Mouse (Mus musculus) lung, adult 18-20 months (tissue): Measurements from ENCODE around the gene Dglucy.
A peak's percentile ranks its signal among the peaks of the same experiment; 100 is the strongest.

Source experiments
- DNase-seq, 2 experiments: peaks; one replicate each; pipeline ENCODE4 v3.0.0; 2022; ENCODE audit warnings: mixed read lengths in 2 of 2

Dglucy gene

DNA sequence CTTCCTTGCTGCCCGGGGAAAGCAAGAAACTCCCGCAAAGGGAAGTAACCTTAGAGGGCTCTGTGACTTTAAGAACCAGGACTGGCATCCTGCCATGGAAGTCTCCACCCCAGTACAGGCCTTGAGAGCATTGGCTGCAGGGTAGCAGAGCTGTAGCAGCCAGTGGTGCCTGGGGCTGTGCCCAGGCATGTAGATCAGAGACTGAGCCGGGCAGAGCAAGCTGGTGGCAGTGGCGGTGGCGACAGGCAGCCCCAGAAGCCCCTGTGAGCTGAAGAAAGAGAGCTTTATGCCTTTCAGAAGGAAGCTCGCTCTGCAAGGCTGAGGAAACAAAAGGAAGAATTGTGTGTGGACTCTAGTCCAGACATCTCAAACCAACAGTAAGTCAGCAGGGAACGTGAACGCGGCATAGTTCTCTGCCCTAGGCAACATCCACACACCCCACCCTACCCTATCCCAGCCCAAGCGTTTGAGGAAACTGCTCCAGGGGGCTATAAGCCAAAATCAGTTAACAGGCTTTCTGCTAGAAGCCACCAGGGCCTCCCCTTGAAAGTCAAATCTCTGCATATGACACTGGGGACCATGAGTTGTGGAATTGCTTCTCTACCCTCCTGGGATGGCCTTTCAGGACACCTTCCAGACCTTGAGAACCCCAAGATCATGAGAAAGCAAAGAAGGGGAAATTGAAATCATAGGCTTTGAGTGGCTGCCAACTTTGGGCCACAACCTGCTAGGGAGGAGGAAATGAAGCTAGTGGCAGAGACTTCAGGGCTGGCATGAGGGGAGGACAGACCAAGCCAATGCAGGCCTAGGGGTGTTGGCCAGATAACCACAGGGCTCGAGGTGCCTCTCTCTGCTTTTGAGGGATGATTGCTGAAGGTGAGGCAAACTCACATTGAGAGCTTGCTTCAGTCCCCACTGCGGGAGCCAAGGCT lies at the start of gene Dglucy:
Gene Dglucy, plus strand, starts transcription at position 124 of the 932 bp plus-strand sequence.
- peak; percentile 92 to 95 for DNase-seq

DNA sequence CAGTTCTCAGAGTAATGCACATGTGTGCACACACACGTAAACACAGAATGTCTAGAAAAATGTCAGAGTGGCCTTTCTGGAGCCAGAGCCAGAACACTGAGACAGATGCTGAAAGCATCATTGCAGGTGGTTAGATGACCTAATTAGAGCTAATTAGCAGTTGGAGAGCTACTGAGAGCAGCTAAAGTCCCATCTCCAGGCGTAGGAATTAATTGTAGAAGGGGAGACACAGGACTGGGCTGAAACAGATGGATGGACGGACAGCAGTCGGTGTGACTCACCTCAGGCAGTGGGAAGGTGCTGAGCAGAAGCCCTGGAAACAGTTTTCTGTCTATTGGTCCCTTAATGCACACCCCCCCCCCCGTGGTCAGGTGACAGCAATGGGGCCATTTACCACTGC lies 43.7 kb upstream of the Dglucy start:
- DNase-seq: no peak

DNA sequence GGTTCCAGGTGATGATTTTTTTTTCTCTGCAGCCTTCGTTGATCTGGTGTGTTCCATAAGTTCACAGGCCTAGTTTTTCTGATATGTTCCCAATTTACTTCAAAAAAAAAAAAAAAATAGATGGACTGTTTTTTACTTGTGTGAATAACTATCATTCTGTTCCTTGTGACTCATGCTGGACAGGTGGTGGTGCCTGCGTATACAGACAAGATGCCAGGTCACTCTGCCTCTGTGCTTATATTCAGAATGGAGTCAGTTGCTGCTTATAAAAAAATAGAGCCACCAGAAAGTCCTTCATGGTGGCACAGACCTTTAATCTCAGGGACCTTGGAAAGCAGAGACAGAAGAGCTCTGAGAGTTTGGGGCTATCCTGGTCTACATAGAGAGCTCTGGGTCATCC lies 43.3 kb upstream of the Dglucy start:
- no peak for DNase-seq

DNA sequence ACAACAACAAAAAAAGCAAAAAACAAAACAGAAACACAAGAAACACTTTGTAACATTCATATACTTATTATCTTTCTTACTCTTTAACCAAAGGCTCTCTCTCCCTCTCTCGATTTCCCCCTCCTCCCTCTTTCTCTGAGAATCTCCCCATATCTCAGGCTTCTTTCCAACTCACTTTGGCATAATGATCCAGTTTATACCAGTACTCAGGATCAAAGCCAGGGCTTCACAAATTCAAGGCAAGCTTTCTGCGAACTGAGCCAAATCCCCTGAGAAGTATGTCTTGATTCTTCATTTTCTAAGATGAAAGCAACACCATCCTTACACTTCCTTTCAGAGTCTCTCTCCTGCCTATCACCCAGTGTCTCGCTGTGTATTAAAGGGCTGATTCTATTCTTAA lies 40.4 kb upstream of the Dglucy start:
- DNase-seq: no peak

DNA sequence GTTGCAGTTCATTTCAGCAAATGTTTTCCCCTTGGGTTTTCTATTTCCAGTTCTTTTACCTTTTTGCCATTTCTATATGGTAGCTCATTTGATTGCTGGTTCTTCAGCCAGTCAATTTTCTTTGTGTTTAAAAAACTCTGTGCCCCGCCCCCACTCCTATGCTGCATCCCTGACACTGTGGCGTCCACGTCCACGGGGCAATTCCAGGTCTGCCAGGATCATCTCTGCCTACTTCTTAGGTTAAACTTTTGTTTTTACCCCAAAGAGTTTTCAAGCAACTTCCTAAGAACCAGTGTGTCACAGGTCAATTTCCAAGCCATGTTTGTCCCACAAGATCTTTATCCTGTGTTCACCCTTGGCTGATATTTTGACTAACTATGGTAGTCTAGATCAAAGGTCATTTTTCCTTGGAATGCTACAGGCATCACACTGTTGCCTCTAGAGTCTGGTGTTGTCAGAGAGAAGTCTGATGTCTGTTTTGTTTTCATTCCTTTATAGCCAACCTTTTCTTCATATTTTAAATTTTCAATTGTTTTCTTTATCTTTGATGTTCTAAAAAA lies 39.8 kb upstream of the Dglucy start:
- DNase-seq: no peak

DNA sequence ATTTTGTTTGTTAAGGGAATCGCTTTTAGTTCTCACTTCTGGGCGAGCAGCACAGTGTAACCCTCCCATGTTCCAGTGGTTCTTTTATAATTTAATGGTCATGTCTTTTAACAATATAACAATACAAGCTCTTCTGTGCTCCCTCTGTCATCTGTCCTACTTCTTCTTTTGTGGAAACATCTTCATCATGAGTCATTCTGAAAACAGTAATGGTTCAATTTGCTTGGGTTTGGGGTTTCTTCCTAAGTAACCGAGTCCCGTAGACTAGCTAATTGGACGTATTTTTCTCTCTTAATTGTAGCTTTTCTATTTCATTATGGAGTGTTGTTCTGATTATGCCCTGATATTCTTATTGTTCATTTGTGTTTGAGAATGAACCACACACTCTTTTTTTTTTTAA lies 38.5 kb upstream of the Dglucy start:
- DNase-seq: no peak

DNA sequence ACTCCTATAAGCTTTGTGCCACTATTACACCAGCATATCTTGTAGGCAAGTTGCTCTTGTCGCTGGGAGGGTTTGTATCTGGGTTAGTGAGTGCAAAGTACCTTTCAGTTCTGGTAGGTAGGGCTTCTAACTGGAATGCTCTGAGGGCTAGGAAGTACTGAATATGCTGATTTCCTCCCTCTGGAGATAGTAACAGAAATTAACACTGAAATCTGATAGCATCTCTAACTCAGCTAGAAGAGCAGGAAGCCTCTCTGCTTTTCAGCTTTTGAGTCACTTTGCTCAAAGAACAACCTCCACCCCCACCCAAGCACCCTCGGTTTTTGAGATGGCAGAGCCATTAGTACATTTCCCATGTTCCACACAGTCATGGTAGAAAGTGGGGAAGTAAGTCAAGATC lies 36.4 kb upstream of the Dglucy start:
- DNase-seq: no peak

DNA sequence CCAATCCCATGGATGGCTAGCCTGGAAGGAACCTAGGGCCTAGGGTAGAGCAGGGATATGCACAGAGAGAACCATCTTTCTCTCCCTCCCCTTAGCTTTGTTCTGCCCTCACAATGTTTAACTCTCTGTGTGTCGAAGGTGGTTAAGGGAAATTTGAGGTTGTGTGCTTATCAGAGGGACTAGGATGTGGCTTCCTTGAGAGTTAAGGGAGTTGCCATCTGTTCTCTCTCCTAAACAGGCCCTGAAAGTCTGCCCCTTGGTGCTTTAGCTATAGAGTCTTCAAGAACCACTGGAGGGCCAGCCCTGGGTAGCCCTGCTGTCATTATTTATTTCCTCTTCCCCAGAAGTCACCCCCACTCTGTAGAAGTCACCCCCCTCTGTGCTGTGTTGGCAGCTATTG lies 25.9 kb upstream of the Dglucy start:
- no peak for DNase-seq

DNA sequence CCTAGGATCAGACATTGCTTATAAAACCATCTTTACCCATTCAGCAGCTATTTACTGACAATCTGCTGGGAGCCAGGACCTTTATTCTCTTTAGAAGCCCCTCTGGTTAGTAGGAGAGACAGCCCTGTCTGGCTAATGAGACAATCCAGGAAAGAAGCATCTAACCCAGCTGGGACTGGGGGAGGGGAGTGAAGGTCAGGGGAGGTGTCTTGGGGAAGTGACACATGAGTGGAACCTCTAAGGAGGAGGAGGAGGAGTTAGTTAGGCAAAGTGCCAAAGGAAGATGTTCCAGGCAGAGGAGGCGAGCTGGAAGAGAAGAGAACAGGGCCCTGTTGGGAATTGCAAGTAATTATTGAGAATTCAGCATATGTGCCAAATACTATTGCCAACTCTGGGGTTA lies 25.1 kb upstream of the Dglucy start:
- no peak for DNase-seq

DNA sequence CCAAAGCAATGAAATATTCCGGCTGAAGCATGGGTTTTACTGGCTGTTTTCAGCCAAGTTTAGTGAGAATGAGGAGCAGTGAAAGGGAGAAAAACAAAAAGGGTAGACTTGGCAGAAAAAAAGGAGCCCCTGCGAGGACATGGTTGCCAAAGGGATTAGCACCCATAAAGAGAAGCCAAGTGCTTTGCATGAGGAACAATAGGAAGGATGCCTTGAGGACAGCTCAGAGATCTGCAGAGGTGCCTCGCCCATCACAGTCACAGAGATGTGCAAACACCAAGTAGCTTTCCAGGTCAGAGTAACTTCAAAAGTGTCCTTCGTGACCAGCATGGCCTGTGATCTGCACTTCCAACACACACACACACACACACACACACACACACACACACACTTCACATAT lies 21.4 kb upstream of the Dglucy start:
- DNase-seq: no peak

DNA sequence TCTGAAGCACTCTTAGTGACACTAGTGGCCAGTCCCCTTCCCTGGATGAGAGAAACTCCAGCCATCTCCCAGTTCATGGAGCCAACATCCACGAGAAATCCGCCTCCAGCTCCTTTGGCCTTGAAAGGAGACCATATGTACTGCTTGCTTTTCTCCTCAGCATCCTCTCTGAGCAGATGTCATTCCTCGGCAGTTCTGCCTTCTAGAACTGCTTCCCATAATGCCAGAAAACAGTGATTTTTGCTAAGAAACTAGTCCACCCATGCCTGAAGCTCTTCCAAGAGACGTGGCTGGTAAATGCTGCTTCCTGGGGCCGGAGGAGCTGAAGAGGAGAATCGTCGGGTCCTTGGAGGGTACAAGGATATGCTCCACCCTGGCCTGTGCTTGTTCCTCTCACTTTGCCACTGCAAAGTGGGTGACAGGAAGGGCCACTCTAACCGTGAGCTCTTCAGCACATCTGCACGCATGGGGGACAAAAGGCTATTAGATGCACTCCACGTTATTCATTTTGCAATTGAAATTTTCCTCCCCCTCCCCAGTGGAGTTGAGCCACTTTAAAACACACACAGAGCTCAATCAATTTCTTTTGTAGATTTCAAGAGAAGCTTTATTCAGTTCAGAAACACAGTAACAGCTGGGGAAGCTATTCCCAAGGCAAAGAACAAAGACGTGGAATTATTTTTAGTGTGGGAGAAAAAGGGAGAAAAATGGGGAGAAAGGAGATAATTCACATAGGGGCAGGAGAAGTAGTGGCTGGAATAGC lies 16.0 kb upstream of the Dglucy start:
- no peak for DNase-seq

DNA sequence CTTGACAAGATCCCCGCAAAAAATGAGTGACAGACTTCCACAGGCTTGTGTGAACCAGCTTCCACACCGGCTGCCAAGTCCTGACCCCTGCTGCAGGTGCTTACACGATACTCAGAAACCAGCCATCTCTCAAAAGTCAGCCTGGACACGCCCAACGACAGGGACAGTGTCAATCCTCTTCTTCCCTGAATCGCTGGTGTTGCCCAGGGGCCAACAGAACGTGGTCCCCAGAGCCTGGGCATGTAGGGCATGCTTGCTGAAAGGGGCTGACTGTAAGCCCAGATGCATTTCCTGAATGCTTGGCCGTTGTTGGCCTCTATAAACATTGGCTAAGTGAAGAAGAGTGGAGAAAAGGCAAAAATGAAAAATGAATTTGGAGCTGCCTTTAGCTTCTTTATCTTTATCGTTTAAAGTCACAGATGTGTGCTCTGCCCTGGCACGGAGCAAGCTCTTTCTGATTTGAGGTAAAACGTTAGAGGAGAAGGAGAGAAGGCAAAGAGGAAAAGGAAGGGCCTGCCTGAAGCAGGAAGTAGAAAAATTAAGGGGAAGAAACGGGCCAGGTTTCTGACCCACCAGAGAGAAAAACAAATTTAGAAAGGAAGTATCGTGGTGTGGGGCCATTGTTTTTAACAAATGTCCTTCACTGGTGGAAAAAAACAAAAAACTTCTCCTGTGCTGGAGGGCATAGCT lies 14.4 kb upstream of the Dglucy start:
- no peak for DNase-seq

DNA sequence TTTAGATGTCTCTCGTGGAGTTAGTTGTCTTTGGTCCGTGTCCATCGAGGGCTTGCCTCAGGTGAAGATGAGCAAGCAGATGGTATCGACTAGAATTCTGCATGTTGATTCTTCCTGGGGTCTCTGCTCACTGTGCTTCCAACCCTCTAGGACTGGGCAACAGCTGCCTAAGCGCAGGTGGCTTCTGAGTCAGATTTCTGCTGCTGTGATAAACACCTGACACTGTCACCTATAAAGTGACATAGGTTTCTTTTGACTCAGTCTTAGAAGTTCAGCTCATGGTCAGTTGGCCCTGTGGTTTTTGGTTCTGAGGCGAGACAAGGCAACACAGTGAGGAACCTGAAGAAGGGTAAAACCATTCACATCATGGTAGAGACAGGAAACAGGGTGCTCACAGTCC lies 9.0 kb upstream of the Dglucy start:
- no peak for DNase-seq

DNA sequence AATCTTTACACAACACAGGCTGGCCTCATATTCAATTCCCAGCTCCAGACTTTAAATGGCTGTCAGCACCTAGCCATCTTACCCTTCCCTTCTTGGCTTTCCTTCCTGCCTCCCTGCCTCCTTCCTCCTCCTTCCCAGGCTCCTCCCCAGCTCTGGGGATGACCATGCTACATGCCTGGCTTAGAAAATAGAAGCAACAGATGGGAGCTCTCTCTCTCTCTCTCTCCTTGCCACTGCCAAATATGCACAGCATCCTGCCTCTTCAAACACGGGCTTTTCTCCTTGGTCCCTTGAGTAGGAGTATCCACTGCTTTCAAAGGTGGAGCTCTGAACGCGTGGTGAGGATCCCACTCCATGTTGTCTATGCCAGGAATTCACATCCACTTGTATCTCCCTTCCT lies 8.1 kb upstream of the Dglucy start:
- DNase-seq: no peak

DNA sequence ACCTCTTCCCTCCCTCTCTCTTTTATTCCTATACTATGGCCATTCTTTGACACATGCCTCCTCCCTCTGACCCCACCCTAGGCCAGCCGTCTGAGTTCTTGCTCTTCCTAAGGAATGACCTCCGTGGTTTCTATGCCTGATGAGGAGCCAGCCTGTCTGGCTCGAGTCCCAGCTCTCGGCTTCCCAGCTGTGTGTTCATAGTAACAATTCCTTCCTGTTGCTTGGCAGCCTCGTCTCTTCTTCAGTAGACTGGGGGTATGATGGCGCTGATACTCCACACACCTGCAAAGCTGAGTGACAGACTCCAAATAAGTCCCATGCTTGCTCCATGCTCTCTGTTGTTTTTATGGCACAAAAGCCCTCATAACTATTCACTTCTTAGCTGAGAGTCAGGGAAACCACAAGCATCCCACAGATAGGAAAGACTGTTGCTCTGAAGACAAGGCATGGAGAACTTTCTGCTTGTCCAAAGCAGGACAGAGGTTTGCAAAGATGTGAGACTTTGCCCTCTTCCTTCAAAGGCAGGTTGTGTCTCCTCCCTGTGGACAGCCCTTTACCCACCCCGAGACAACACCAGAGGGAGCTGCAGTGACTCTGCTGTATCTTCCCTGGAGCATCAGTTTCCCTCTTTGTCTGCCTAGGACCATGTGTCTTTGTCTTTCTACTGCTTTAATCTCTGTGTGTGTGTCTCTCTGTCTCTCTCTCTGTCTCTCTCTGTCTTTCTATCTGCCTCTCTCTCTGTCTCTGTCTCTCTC lies 6.5 kb upstream of the Dglucy start:
- DNase-seq: peak; percentile 32 to 41

DNA sequence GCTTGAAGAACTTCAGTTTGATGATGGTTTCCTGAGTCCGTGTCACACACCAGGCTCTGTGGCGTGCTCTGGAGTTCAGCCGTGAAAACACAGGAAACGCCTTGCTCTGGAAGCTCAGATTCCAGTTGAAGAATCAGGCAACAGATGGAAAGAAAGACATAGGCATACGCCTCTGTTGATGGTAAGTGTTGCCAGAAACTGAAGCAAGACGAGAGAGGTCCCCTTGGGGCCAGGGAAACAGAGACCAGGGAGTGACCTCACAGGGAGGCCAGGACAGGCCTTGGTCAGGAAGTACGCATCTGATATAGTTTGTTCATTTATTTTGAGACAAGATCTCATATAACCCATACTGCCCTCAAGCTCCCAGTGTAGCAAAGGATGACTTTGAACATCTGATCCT lies 4.1 kb upstream of the Dglucy start:
- no peak for DNase-seq

DNA sequence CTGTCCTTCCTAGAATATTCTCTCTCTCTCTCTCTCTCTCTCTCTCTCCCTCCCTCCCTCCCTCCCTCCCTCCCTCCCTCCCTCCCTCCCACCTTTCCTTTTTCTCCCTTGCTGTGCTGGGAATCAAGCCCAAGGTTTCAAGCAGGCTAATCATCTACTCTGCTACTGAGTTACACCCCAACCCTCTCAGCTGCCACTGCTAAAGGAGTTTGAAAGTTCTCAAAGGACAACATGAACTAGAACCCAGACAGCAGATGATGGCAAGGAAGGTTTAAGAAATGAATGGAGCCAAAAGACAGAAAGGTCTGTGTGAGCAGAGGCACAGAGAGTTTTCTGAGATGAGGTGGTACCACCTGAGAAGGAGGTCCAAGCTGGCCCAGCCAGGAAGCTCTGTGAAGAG lies 3.6 kb upstream of the Dglucy start:
- no peak for DNase-seq

DNA sequence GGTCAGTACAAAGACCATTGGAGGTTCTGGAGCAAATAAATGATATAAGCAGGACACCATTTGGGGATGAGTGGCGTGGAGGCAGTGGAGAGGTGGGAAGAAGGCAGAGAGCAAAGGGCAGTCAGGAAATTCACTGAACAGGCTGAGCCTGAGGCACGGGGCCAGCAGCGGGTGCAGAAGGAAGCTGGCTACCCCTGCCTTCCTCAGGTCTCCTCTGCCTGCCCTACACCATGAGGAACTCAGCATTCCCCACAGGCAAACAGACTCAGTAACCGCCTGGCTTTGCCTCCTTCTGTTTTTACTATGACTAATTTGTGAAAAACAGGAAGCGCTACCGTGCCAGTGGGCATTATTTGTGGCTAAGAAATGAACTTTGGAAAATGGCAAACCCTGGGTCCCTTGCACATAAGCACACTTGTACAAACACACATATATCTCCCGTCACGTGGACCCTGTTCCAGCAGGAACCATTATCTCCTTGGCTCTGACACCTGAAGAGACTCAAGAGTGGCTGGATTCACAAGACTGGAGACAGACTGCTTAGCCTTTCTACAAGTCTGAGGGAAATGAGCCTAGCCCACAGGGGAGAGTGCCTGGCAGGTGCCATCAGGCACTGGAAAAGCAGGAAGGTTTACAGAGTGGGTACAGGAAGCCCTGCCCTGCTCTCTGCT lies 2.8 kb upstream of the Dglucy start:
- peak; percentile 26 to 34 for DNase-seq

DNA sequence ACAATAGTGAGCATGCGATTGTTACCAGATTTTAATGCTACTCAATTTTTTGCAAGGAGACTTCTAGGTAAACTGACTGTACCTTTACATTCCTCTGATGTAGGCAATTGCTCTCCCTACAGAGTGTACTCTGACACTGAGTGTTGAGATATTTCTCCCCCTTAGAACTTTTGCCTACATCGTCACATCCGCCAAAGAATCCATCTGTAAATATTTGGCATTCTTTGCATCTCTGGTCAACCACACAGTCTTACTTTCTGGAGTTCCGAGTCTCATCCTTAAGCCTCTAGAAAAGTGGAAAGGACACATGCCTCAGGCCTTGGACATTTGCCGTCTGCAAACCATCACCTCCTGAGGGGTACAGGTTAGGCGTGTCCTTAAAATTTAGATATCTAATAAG lies 1.9 kb upstream of the Dglucy start:
- DNase-seq: no peak

DNA sequence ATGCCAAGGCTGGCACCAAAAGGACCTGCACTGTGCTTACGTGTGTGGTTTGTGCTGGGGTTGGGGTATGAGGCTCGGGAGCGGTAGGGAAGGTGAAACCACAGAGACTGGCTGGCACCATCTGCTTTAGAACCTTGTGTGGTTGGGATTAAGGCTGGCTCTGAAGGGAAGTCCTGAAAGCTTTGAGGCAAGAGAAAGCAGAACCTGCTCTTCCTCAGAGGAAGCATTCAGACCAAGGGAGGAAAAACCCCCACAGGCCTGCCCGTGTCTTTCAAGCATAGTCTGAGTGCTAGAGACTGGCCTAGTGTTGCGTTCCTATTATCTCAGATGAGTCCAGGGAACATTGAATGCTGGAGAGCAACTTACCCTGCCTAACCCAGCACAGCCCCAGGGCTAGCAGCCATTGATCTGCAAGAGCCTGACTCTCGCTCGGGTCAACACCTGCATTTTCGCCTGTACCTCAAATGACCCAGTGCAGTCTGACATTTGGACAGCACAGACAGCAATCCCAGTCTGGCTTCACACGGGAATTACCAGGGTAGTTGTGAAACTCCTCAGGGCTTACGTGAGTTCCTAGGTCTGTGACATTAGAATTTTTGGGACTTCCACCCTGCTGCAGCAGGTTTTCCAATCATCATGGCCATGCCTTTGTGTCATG lies 452 bp upstream of the Dglucy start:
- DNase-seq: no peak

DNA sequence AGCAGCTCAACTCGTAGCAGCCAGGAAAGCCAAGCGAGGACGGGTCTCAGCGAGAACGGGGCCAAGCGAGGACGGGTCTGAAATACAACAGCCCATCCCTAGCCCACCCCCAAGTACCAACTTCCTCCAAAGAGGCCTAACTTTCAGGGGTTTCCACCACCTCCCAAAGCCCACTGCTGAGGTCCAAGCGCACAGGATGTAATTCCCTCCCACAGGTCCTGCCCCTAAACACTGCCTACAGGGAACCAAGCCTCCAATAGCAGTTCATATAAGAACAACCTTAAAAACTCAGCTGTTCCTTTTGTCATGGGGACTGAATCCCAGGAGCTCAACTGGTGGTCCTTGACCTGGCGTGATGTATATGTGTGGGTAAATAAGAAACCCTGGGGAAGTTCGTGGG lies 1.6 kb downstream of the Dglucy start:
- DNase-seq: no peak
